Mouse (Mus musculus) embryonic facial prominence, embryonic 13.5 days (tissue): ENCODE results near the gene Zfpm1. TPM values are rescaled to one million over a fixed set of nuclear protein-coding genes. Genes with fewer than 3 reads are reported as not detected.

Experiments
- ATAC-seq: fragments of 200-750 bp; cut with Nextera tagmentation; 2 replicates; pipeline ENCODE4 v1.8.0; 2017; ENCODE audit warnings: low read depth; ENCODE audit not compliant: insufficient number of reproducible peaks, insufficient read depth, low FRiP score, low TSS enrichment
- H3K27ac ChIP-seq: fragments of 300-500 bp; sonication (generic); 2 replicates; pipeline ENCODE4 v1.5.1; 2015; ENCODE audit warnings: moderate library complexity, mild to moderate bottlenecking, inconsistent platforms
- H3K27me3 ChIP-seq: fragments of 300-500 bp; sonication (generic); 2 replicates; pipeline ENCODE4 v1.6.1; 2015; ENCODE audit warnings: mild to moderate bottlenecking, inconsistent platforms
- H3K36me3 ChIP-seq: fragments of 300-500 bp; sonication (generic); 2 replicates; pipeline ENCODE4 v1.6.1; 2015; ENCODE audit warnings: mild to moderate bottlenecking, inconsistent platforms
- H3K4me1 ChIP-seq: fragments of 300-500 bp; sonication (generic); 2 replicates; pipeline ENCODE4 v1.6.1; 2015; ENCODE audit warnings: inconsistent platforms
- H3K4me2 ChIP-seq: fragments of 300-500 bp; sonication (generic); 2 replicates; pipeline ENCODE4 v1.6.1; 2015; ENCODE audit warnings: moderate library complexity, mild to moderate bottlenecking, inconsistent platforms
- H3K4me3 ChIP-seq: fragments of 300-500 bp; sonication (generic); 2 replicates; pipeline ENCODE4 v1.5.1; 2015; ENCODE audit warnings: mild to moderate bottlenecking, inconsistent platforms
- H3K9ac ChIP-seq: fragments of 300-500 bp; sonication (generic); 2 replicates; pipeline ENCODE4 v1.6.1; 2015; ENCODE audit warnings: mild to moderate bottlenecking, inconsistent platforms
- H3K9me3 ChIP-seq: fragments of 300-500 bp; sonication (generic); 2 replicates; pipeline ENCODE4 v1.6.1; 2016; ENCODE audit warnings: inconsistent platforms
- WGBS: fragments of 180-500 bp; shearing (Covaris S2); methylation state at CpG from one replicate; pipeline ENCODE4 v1.1.7; 2015; ENCODE audit warnings: mixed read lengths; 5-methylcytosine and 5-hydroxymethylcytosine counted together
- polyA plus RNA-seq: library from polyadenylated mRNA; unstranded; fragments of >200 nt; fragmentation: Nextera tagmentation; extraction: Ambion mirVana; gene quantifications from 2 replicates; pipeline ENCODE4 v1.2.1, GENCODE M21; 2015

The Zfpm1 gene
- polyA plus RNA-seq, 1 experiment from 2014 or later: 1.7 TPM

DNA sequence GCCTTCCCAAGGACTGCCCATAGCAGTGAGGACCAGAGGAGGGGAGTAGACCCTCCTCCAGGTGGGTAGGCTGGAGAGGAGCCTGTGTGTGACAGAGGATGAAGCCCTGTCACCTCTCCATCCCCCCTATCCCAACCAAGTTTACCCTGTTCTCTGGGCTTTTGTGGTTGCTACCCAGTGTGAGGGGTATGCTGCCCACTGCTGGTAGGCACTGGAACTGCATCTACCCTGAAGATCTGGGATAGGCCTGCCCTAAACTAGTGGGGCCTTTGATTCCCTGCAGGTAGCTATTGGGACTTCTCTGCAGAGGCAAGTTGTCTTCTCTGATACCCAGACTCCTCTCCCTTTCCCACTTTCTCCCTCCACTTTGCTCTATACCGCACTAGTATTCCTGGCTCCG lies 22.6 kb upstream of the Zfpm1 start:
- no peaks in the 10 kb centered on the region for H3K36me3 ChIP-seq
- H3K4me2 ChIP-seq: no peak overlapping the region
- H3K4me1 ChIP-seq: peaks cover 10% of the 10 kb centered on the region
- no peak overlapping the region for H3K27ac ChIP-seq
- H3K9me3 ChIP-seq: no peaks in the 10 kb centered on the region
- 53% methylated on average over 2 of the region's 2 CpGs for WGBS
- no peak for ATAC-seq
- H3K4me3 ChIP-seq: no peak overlapping the region
- peaks cover 27% of the 10 kb centered on the region for H3K27me3 ChIP-seq
- H3K9ac ChIP-seq: no peak overlapping the region

DNA sequence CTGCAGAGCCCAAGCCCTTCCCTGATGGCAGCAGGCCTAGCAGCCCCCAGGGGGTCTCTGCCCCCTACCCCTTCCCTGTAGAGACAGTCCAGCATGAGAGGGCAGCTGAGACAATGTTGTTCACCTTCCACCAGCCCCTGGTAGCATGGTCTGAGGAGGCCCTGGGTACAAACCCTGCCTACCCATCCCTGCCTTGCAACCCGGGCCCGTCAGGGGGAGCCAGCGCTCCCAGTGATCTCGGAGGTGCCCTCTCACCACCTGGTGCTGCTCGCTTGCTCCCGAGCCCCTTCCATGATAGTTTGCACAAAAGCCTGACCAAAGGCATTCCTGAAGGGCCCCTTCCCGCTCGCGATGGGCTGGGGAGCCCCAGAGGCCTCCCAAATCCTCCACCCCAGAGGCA lies 21.2 kb upstream of the Zfpm1 start:
- Histone ChIP-seq H3K27me3 (peaks cover 22% of the 10 kb centered on the region), H3K36me3 (no peaks in the 10 kb centered on the region), H3K4me3 (no peak overlapping the region), H3K27ac (no peak overlapping the region), H3K9me3 (no peaks in the 10 kb centered on the region), H3K9ac (no peak overlapping the region), H3K4me1 (peaks cover 5% of the 10 kb centered on the region), H3K4me2 (no peak overlapping the region)
- 47% methylated on average over 9 of the region's 9 CpGs for WGBS
- ATAC-seq: no peak

DNA sequence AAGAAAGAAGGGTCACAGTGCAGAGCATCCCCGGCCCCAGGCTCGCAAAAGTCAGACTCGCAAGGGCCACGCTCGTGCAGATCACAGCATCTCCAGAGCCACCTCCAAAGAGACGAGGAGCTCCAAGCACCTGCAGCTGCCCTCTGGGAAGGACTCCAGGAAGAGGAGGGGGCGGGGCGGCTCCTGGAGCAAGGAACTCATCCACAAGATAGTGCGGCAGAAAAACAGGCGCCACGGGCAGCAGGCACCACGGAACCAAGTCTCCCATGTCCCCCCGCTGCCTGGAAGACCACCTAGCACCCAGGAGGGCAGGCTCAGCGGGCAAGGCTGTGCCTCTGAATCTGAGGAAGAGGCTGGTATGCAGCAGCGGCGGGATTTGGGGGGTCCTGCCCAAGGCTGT lies 19.1 kb upstream of the Zfpm1 start:
- H3K4me2 ChIP-seq: no peak overlapping the region
- H3K36me3 ChIP-seq: no peaks in the 10 kb centered on the region; the same call in 1 of the 2 replicates
- no peak overlapping the region for H3K4me3 ChIP-seq
- H3K9me3 ChIP-seq: no peaks in the 10 kb centered on the region
- peaks cover 35% of the 10 kb centered on the region for H3K27me3 ChIP-seq
- 65% methylated on average over 16 of the region's 16 CpGs for whole genome bisulfite sequencing
- 0 out of 2 replicates have a peak, but pooled peaks cover 5% of the 10 kb centered on the region for H3K4me1 ChIP-seq
- H3K9ac ChIP-seq: no peak overlapping the region
- ATAC-seq: no peak
- H3K27ac ChIP-seq: no peak overlapping the region

DNA sequence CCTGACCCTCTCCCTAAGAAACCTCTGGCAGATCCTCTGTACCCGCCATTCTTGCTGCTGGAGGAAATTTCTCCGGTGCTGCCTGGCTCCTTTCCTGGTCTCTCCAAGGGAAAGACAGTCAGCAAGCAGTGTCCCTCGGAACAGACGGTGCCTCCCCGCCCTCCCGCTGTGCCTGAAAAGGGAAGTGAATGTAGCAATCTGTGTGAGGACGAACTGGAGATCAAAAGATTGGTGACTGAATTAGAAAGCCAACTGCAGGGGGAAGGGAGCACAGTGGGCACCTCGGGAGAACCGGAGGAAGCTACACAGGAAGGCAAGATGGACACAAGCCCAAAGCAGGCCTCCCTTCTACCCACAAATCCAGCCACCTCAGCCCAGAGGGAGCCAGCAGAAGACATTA lies 17.7 kb upstream of the Zfpm1 start:
- ATAC-seq: no peak
- peaks cover 10% of the 10 kb centered on the region for H3K4me1 ChIP-seq
- H3K4me2 ChIP-seq: no peak overlapping the region
- H3K27ac ChIP-seq: no peak overlapping the region
- no peaks in the 10 kb centered on the region; the same call in 1 of the 2 replicates for H3K36me3 ChIP-seq
- H3K9ac ChIP-seq: no peak overlapping the region
- 40% methylated on average over 9 of the region's 9 CpGs for WGBS
- peaks cover 38% of the 10 kb centered on the region for H3K27me3 ChIP-seq
- H3K4me3 ChIP-seq: no peak overlapping the region
- H3K9me3 ChIP-seq: no peaks in the 10 kb centered on the region

DNA sequence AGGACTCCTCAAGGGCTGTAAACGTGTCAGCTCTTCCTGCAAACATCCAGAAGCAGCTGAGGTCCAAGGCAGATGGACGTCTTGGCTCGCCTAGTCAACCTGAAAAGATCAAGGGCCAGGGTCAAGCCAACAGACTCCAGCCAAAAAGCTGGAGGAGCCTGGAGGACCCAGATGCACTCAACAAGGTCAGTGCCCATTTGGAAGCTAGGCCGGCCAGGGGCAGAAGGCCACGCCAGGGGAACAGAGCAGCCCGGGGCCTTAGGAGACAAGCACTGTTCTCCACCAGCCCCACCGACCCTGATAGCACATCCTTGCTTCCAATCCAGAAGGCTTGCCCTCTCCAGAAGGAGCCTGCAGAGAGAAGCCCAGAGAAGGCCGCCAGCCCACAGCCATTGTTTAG lies 16.4 kb upstream of the Zfpm1 start:
- WGBS: 89% methylated on average over 8 of the region's 8 CpGs
- H3K27me3 ChIP-seq: peaks cover 49% of the 10 kb centered on the region
- H3K36me3 ChIP-seq: no peaks in the 10 kb centered on the region; the same call in 1 of the 2 replicates
- no peak overlapping the region for H3K9ac ChIP-seq
- H3K4me1 ChIP-seq: peaks cover 10% of the 10 kb centered on the region
- H3K27ac ChIP-seq: no peak overlapping the region
- ATAC-seq: no peak
- no peak overlapping the region for H3K4me2 ChIP-seq
- no peaks in the 10 kb centered on the region for H3K9me3 ChIP-seq
- H3K4me3 ChIP-seq: no peak overlapping the region

DNA sequence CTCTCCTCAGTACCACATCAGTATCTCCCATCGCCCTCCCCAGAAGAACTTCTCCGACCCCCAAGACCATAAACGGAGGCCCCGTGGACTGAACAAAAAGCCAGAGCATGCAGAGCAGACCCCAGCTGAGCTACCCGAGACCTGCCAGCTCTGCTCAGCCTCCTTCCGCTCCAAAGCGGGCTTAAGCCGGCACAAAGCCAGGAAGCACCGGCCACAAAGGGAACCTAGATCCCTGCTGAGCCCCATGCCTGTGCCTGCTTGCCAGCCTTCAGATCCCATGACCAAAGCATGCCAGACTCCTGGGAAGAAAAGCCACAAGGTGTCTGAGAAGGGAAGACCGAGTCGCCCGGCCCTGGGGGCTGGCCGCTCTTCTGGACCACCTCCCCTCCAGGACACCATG lies 15.1 kb upstream of the Zfpm1 start:
- Histone ChIP-seq H3K9ac (peak overlapping the region; percentile 27; the same call in 1 of the 2 replicates), H3K4me2 (no peak overlapping the region), H3K27ac (peak overlapping the region; percentile 39; the same call in 1 of the 2 replicates), H3K36me3 (no peaks in the 10 kb centered on the region; the same call in 1 of the 2 replicates), H3K9me3 (no peaks in the 10 kb centered on the region), H3K27me3 (peaks cover 51% of the 10 kb centered on the region), H3K4me1 (peaks cover 10% of the 10 kb centered on the region), H3K4me3 (no peak overlapping the region)
- 38% methylated on average over 13 of the region's 13 CpGs for WGBS
- ATAC-seq: no peak

DNA sequence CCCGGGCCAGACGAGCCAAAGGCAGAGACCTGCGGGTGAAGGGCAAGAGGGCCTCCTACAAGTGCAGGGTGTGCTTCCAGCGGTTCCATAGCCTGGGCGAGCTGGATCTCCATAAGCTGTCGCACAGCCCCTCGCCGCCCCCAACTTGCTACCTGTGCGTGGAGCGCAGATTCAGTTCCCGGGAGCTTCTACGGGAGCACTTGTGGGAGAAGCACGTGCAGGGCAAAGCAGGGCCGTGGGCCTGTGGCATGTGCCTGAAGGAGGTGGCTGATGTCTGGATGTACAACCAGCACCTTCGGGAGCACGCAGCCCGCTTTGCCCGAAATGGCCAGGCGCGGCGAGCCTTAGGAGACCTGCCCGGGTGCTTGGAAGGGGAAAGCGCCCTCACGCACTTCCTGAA lies 13.1 kb upstream of the Zfpm1 start:
- 60% methylated on average over 24 of the region's 24 CpGs for WGBS
- no peaks in the 10 kb centered on the region; the same call in 1 of the 2 replicates for H3K36me3 ChIP-seq
- H3K27ac ChIP-seq: no peak overlapping the region
- H3K4me1 ChIP-seq: peaks cover 17% of the 10 kb centered on the region
- no peak for ATAC-seq
- peaks cover 36% of the 10 kb centered on the region for H3K27me3 ChIP-seq
- peak overlapping the region; percentile 70 for H3K9ac ChIP-seq
- peak overlapping the region; percentile 45 for H3K4me3 ChIP-seq
- H3K9me3 ChIP-seq: no peaks in the 10 kb centered on the region
- peak overlapping the region; percentile 74 for H3K4me2 ChIP-seq

DNA sequence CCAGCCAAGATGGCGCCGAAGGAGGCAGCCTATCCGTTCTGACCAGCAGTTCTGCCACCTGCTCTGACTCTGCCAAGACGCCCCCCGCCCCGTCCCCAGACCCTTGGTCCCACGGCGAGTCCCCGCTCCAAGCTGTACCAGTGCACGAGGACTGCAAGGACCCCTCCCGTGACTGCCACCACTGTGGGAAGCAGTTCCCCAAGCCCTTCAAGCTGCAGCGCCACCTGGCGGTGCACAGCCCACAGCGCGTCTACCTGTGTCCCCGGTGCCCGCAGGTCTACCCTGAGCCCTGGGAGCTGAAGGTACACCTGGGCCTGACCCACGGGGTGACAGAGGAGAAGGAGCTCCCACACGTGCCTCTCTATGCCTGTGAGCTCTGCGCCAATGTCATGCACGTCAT lies 12.5 kb upstream of the Zfpm1 start:
- no peaks in the 10 kb centered on the region; the same call in 1 of the 2 replicates for H3K36me3 ChIP-seq
- WGBS: 3% methylated on average over 19 of the region's 21 CpGs
- ATAC-seq: 0 out of 2 replicates have a peak, but pooled peaks have one; percentile 27
- no peaks in the 10 kb centered on the region for H3K9me3 ChIP-seq
- peaks cover 36% of the 10 kb centered on the region for H3K27me3 ChIP-seq
- H3K4me1 ChIP-seq: peaks cover 20% of the 10 kb centered on the region
- no peak overlapping the region for H3K27ac ChIP-seq
- H3K9ac ChIP-seq: peak overlapping the region; percentile 70
- peak overlapping the region; percentile 74 for H3K4me2 ChIP-seq
- H3K4me3 ChIP-seq: peak overlapping the region; percentile 45

DNA sequence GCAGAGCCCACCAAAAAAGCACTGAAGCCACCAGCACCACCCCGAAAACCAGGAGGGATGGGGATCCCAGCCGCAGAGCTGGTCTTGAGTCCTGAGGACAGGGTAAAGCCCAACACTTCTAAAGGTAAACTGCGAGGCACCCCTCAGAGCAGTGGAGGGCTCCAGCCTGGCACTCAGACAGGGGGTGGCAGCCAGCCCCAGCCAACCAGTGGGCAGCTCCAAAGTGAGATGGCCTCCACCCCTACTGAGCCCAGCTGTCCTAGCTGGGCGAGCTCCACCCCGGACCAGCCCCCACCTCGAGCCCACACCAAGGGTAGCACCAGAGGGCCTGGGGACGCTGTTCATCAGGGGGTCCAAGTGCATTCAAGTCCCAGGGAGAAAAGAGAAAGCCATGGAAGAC lies 11.4 kb upstream of the Zfpm1 start:
- no peak overlapping the region for H3K4me3 ChIP-seq
- H3K27me3 ChIP-seq: peaks cover 36% of the 10 kb centered on the region
- H3K4me2 ChIP-seq: no peak overlapping the region
- no peak overlapping the region for H3K27ac ChIP-seq
- H3K9ac ChIP-seq: no peak overlapping the region
- H3K36me3 ChIP-seq: no peaks in the 10 kb centered on the region; the same call in 1 of the 2 replicates
- WGBS: 79% methylated on average over 7 of the region's 7 CpGs
- no peaks in the 10 kb centered on the region for H3K9me3 ChIP-seq
- H3K4me1 ChIP-seq: peaks cover 20% of the 10 kb centered on the region
- ATAC-seq: no peak

DNA sequence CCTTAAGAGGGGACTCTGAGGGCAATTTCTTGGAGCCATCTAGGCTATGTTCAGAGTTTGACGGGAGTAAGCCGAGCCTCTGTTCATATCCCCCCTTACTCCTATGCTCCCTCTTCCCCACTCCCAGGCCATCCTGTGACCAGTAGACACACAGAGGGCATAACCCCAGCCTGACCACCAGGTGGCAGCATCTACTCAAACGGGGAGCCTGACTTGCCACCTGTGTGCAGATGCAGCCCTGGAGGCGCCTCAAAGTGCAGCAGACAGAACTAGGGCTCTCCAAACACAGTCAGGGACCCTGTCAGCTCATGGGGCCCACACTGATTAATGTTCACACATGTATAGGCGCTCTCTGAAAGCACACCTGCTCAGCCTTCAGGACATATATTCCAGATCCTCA lies 8.8 kb upstream of the Zfpm1 start:
- Histone ChIP-seq H3K4me2 (no peak overlapping the region), H3K4me3 (no peak overlapping the region), H3K4me1 (peaks cover 14% of the 10 kb centered on the region), H3K9me3 (no peaks in the 10 kb centered on the region), H3K27ac (no peak overlapping the region), H3K36me3 (no peaks in the 10 kb centered on the region), H3K9ac (no peak overlapping the region), H3K27me3 (peaks cover 23% of the 10 kb centered on the region)
- ATAC-seq: 0 out of 2 replicates have a peak, but pooled peaks have one; percentile 27
- WGBS: 6% methylated on average over 5 of the region's 5 CpGs

DNA sequence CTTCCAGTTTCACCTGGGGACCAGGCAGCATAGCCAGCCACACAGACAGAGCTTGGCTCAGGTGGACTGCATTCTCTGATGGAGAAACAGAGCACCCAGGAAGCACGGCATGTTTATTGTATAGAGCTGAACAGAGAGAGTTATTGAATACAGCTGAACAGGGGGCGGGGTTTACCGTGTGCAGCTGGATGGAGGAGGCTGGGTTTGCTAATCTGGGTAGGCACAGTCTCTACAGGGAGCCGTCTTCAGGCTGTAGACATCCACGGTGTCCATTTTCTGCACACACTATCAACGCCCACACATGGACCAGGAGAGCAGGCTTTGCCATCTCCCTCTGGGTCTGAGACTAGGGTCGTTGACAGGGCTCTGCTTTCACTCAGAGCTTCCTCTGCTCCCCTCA lies 8.1 kb upstream of the Zfpm1 start:
- no peak for ATAC-seq
- no peak overlapping the region for H3K27ac ChIP-seq
- 37% methylated on average over 7 of the region's 7 CpGs for WGBS

DNA sequence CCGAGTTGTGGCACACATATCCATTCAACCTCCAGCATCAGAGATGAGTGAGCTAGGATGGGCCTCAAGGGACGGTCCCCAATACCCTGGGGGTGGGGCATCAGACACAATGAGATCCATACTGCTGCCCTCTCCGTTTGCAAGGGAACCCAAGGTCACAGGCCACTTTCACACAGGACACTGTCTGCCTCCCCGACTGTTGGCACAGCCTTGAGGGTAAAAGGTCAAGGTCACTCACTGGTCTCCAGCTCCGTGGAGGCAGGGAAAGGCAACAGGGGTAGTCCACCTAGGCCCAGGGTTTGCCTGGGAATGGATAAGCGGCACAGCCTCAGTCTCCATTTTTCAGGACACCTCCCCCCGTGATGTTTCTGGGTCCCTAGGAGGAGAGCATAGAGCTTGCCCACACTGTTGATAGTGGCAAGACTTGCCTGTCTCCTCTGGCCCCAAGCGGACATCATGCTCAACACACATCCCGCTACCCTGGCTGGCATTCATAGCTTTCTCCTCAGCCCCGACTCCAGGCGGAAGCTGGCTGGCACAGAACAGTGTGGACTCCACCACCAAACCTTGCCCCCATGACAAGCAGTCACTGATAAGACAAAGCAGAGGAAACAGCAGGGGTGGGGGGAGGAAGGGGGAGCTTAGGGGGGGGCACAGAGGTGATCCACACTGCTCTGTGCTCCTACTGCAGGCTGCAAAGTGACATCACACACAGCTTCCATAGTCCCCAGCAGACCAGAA lies 7.1 kb upstream of the Zfpm1 start:
- no peaks in the 10 kb centered on the region for H3K9me3 ChIP-seq
- H3K36me3 ChIP-seq: no peaks in the 10 kb centered on the region
- 74% methylated on average over 11 of the region's 11 CpGs for WGBS
- H3K4me3 ChIP-seq: no peak overlapping the region
- H3K27me3 ChIP-seq: peaks cover 15% of the 10 kb centered on the region
- H3K27ac ChIP-seq: no peak overlapping the region
- no peak overlapping the region for H3K4me2 ChIP-seq
- 0 out of 2 replicates have a peak overlapping the region, but pooled peaks have one; percentile 17 for H3K9ac ChIP-seq
- ATAC-seq: no peak
- H3K4me1 ChIP-seq: peaks cover 10% of the 10 kb centered on the region

More for the DNA sequence above, 8.1 kb upstream of the Zfpm1 start:
- no peak overlapping the region for H3K4me2 ChIP-seq
- no peaks in the 10 kb centered on the region for H3K9me3 ChIP-seq
- peaks cover 13% of the 10 kb centered on the region for H3K4me1 ChIP-seq
- peaks cover 20% of the 10 kb centered on the region for H3K27me3 ChIP-seq
- H3K9ac ChIP-seq: no peak overlapping the region
- H3K36me3 ChIP-seq: no peaks in the 10 kb centered on the region
- no peak overlapping the region for H3K4me3 ChIP-seq
